Mouse (Mus musculus) adipocyte (in vitro differentiated cells): ENCODE measurements around the gene Hist1h4m.
"Not testable (repeated sequence)": the region's sequence is repeated elsewhere in the genome, so short reads cannot be mapped to it uniquely, and the experiment has no call there.

Source experiments
- DNase-seq: peaks from one replicate; pipeline ENCODE4 v3.0.0-alpha.2; 2016; ENCODE audit warnings: low spot score

Gene Hist1h4m

DNA sequence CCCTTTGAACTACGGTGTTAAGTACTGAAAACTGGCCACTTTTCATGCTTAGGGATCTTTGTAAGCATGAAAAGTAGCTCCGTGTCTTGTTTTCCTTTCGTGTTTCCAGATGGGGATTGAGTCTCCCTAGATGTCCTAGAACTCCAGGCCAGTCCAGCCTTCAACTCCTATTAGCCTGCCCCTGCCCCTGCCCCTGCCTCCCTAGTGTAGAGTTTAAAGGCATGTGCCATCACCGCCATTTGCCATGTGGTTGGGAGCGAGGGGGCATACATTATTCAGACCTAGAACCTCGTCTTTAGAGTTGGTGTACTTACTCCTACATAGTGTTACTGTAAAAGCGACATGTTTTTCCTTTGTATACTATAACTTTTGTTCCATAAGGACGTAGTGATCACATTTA is 472 bp upstream of the Hist1h4m start:
- not testable (repeated sequence) for DNase-seq

DNA sequence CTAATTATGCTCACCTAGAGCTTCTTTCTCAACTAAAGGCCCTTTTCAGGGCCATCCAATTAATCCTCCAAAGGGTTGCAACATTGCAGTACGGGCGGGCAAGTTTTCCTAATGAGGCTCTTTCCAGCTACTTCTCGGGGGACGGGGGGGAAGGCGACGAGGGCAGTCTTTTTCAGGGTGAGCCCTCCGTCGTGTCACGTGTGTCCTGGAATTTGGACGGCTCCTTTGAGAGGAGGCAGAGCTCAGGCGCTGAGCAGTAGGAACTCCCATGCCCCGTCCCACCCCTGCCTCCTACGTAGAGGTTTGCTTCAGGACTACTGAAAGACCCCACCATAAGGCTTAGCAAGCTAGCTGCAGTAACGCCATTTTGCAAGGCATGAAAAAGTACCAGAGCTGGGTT is 546 bp downstream of the Hist1h4m start:
- DNase-seq = not testable (repeated sequence)

DNA sequence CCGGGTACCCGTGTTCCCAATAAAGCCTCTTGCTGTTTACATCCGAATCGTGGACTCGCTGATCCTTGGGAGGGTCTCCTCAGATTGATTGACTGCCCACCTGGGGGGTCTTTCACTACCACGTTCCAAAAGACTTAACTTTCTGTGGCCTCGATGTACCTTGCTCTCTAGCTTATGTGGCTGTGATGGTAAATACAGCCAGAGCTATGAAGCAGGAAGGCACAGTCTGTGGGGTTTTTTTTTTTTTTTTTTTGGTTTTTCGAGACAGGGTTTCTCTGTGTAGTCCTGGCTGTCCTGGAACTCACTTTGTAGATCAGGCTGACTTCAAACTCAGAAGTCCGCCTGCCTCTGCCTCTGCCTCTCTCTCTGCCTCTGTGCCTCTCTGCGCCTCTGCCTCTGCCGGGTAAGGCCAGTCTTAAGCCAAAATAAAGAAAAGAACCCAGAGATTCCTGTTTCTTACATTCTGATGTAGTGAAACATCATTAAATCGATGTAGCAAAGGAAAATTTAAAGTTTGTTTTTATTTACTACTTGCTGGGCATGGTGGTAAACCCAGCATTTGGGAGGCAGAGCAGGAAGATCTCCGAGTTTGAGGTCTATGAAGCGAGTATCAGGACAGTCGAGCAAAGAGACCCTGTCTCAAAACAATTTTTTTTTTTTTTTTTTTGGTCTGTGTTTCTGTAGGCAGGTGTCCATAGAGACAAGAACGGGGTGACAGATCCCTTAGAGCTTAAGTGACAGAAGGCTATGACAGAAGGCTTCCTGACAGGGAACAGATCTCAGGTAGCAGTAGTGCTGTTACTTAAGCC is 8.7 kb downstream of the Hist1h4m start:
- not testable (repeated sequence) for DNase-seq

DNA sequence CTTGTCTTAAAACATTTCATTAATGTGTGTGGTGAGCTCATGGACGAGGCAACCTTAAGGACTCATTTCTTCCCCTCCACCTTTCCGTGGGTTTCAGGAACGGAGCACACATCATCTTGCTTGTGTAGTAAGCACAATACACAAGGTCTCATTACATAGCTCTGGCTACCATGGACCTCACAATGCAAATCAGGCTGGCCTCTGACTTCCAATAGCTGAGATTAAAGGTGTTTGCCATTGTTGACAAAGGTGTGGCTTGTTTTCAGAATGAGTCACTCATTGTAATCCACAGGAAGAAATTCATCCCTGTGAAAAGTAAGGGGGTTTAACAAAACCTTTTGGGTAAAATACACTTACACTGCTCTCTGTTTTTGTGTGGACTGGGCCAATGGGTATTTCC is 17.0 kb downstream of the Hist1h4m start:
- no peak for DNase-seq

DNA sequence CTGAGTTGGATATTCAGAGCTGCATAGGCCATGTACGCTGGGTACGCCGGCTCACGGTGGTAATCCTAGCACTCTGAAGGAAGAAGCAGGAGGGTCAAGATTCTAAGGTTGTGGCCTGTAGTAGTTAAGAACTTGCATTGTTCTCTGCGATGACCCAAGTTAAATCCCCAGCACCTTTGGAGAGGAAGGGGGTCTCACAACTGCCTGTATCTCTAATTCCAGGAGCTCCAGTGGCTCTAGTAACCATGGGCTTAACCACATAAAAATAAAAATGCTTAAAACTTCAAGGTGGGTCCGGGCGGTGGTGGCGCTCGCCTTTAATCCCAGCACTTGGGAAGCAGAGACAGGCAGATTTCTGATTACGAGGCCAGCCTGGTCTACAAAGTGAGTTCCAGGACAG is 18.8 kb downstream of the Hist1h4m start:
- no peak for DNase-seq

DNA sequence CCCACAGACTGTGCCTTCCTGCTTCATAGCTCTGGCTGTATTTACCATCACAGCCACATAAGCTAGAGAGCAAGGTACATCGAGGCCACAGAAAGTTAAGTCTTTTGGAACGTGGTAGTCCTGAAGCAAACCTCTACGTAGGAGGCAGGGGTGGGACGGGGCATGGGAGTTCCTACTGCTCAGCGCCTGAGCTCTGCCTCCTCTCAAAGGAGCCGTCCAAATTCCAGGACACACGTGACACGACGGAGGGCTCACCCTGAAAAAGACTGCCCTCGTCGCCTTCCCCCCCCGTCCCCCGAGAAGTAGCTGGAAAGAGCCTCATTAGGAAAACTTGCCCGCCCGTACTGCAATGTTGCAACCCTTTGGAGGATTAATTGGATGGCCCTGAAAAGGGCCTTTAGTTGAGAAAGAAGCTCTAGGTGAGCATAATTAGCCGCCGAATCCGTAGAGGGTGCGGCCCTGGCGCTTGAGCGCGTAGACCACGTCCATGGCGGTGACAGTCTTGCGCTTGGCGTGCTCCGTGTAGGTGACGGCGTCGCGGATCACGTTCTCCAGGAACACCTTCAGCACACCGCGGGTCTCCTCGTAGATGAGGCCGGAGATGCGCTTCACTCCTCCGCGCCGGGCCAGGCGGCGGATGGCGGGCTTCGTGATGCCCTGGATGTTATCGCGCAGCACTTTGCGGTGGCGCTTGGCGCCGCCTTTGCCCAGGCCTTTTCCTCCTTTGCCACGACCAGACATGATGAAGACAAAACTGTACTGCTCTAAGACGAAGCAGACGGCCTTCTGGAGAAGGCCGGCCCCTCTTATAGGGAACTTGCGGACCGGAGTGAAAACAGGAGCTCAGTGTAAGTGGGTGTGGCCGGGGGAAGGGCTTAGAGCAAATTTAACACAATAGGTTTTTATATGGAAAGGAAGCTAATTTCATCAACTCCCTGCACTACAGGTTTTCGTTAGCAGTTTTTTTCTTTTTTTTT is 20.2 kb downstream of the Hist1h4m start, which contains the start of gene Hist1h4n:
TSS of gene Hist1h4n (minus strand) at position 779 of the 977 bp plus-strand sequence.
- not testable (repeated sequence) for DNase-seq

DNA sequence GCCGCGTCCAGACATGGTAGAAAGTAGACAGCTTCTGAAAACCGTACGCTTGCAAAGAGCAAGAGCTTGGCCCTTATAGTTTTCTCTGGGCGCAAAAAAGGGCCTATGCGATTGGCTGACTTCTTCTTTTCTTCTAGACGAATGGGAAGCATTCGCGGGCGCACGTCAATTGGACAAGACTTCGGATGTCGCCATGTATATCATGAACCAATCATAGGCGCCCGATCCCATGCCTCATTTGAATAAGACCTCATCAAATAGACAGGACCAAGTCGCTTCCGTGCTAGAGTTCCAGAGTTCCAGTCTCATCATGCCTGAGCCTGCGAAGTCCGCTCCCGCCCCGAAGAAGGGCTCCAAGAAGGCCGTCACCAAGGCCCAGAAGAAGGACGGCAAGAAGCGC is 21.9 kb downstream of the Hist1h4m start, which contains the start of the genes Hist1h2ap and Hist1h2br:
TSS of gene Hist1h2ap (minus strand) at position 47 of the 400 bp plus-strand sequence.
TSS of gene Hist1h2br (plus strand) at position 283 of the 400 bp plus-strand sequence.
- DNase-seq = not testable (repeated sequence)

DNA sequence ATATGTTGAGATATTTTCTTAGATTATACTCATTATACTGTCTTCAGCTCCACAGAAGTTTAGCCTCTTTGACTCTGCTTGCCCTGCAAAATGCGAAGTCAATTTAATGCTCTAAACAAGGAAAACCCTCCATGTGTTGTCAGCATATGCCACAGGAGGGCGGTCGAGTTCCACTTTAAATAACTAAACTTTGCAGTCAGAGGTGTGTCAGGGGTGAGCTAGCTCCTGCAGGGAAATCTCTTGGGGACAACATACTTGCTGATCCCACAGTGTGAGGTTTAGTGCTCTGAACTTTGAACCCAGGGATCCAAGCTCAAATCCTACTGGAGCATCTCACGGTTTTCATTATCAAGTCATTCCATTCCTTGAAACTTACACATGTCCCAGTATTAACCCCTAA is 29.0 kb downstream of the Hist1h4m start:
- DNase-seq = not testable (repeated sequence)

DNA sequence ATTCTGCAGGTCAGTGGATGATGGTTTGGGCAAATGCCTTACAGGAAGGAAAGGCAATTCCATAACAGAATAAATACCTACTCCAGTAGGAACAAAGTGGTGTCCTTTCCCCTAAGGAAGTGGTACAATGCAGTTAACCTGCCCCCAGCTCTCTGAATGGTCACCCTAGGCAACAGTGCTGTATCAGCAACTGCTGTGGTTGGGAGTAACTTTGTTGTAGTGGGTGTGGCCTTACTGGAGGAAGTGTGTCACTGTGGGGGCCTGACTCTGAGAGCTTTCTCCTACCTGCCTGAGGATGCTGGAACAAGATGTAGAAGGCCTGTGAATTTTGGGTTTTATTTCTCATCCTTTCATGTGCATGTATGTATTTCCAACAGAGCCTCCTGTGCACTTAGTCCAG is 34.8 kb downstream of the Hist1h4m start:
- not testable (repeated sequence) for DNase-seq

DNA sequence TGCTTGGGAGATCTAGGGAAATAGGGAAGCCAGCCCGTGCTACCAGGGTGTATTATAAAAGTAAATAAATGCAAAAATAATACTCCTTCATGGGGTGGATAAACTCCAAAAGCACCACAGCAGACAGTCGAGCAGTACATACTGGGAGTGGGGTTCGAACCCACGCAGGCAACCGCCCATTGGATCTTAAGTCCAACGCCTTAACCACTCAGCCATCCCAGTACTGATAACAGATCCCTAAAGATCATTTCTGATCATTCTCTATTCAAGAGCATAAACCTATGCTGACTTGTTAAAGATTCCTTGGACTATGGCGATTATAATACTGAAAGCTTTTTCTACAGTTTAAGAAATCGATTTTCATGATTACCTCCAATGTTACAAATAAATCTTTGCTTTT is 36.3 kb downstream of the Hist1h4m start:
- no peak for DNase-seq

DNA sequence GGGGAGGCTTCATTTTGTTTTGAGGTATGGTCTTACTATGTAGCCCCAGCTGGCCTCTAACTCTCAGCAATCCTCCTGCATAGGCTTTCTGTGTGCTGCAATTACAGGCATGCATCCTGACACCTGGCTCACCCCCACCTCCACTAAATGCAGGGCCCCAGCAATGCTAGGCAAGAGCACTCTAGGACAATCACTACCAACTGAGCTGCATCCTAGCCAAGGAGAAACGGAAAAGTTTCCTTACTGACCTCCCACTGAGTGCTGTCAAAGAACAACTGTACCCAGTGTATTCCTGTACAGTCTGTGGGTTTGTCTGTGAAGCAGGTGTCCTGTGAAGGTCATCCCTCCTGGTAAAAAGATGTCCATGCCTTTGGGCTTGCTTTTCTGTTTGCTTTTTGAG is 39.1 kb downstream of the Hist1h4m start:
- not testable (repeated sequence) for DNase-seq

DNA sequence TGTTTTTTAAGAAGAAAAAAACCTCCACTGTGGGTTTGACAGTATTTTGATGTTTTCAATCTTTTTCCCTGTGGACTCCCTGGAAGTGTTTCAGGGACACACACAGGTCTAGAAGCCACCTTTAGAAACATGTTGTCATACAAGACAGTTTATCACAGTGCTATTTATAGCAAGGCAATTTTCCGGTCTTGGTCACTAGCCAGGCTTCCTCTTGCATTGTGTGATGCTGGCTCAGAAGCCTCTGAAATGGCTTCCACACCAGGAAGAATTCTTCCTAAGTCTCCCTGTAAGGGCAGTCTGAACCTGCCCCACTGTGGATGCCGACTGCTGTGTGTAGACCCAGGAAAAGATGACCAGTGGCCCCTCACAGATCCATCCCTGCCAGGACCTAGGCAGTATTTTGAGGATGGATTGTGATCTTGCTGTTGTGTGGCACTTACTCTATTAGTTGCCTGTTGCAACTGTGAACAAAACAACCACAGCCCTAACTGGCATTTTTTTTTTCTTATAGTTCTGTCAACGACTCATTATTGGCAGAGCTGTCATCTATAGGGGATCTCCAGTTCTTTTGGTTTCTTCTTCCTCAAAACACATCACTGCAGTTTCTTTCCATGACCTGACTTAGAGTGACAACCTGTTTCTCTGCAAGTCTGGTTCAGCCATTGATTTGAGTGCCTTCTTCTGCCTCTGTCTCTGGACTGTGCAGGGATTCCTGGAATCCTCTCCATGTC is 40.8 kb downstream of the Hist1h4m start:
- DNase-seq = peak; percentile 60

DNA sequence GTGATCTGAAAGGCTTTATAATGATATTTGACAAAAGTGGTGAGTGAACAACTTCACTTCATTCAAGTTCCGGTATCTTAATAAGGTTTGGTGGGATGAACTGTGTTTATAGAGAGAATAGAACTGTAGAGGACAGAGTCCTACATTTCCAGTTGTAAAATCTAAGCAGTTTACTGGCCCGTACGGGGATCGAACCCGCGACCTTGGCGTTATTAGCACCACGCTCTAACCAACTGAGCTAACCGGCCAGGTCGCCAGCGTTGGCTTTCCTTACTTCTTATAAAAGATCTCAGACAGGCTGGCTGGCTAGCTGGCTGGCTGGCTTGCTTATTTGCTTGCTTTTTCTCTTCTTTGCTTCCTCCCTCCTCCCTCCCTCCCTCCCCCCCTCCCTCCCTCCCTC is 43.6 kb downstream of the Hist1h4m start:
- peak; percentile 64 for DNase-seq

DNA sequence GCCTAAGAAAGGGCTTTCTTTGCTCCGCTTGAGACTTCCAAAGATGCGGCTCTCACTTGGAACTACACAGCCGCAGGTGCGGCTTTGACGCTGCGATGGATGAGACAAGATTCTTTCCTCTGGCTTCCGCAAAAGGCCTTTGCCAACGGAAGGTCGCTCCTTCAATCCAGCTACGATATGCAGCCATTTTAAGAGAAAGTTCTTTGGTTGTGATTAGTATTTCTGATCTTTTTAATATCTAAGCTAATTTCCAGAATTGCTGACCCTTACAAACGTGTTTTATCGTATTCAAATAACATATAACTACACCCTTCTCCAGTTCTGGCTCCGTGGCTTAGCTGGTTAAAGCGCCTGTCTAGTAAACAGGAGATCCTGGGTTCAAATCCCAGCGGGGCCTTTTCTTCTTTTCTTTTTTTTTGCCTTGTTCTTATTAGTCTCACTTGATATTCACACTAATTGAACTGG is 44.2 kb downstream of the Hist1h4m start:
- peak; percentile 61 for DNase-seq

DNA sequence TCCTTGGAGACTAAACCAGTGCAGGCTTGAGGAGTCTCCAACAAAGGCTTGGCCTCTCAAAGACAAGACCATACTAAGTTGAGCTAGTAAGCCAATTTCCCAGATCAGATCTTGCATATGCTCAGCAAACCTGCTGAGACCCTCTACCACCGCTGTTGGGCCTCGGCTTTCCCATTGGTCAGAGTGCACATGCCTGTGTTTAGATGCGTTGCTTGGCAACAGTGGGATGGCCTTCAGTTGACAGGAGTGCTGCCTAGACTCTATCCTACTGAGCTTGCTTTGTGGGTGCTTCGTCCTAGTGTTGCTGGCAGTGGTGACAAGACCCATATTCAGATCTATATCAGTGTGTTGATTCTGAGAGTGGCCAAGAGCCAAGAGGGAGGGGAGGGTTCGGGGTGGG is 50.1 kb downstream of the Hist1h4m start:
- no peak for DNase-seq
